Mouse (Mus musculus): ENCODE data around the gene Clca3a1. TPM values are rescaled to one million over a fixed set of nuclear protein-coding genes. Genes with fewer than 3 reads are reported as not detected.

Gene Clca3a1
- total RNA-seq, 2 experiments from 2014 or later = 0.63 to 0.75 TPM

GRCm38 (mm10) chr3:144721077-144721859, 39.5 kb downstream of the Clca3a1 start:
- intact Hi-C loops (cut with DNase I) = loop anchor here (5.0 kb wide), 1 partner anchor 269 kb away; no protein-coding TSS in a partner anchor
- DNase-seq (ENCODE audit: low spot score in 2 of 2) = no peak

GRCm38 (mm10) chr3:144719901-144720747, 40.7 kb downstream of the Clca3a1 start, which contains the start of gene Sh3glb1:
Gene Sh3glb1 (minus strand): TSS chr3:144720335.
- intact Hi-C loops (cut with DNase I) = loop anchor here (5.0 kb wide), 1 partner anchor 268 kb away; no protein-coding TSS in a partner anchor
- DNase-seq (ENCODE audit: low spot score in 2 of 2) = peak; percentile 97

GRCm38 (mm10) chr3:144719088-144719900, 41.5 kb downstream of the Clca3a1 start:
- DNase-seq (ENCODE audit: low spot score in 2 of 2) = peak; percentile 28 to 34
- intact Hi-C loops (cut with DNase I) = no loop called here

- intact Hi-C loops (cut with DNase I) = no loop called here
These were observed 42.1 kb downstream of the Clca3a1 start for GRCm38 (mm10) chr3:144718706-144719087.

GRCm38 (mm10) chr3:144717835-144718234, 42.9 kb downstream of the Clca3a1 start:
- DNase-seq (ENCODE audit: low spot score in 2 of 2) = no peak
- intact Hi-C loops (cut with DNase I) = no loop called here

More at GRCm38 (mm10) chr3:144718706-144719087, 42.1 kb downstream of the Clca3a1 start:
- no peak for DNase-seq (ENCODE audit: low spot score in 2 of 2)

GRCm38 (mm10) chr3:144717121-144717520, 43.7 kb downstream of the Clca3a1 start:
- intact Hi-C loops (cut with DNase I) = no loop called here
- no peak for DNase-seq (ENCODE audit: low spot score in 2 of 2)

- intact Hi-C loops (cut with DNase I) = no loop called here
- DNase-seq (ENCODE audit: low spot score in 2 of 2) = no peak
These were observed 44.9 kb downstream of the Clca3a1 start for GRCm38 (mm10) chr3:144715901-144716300.

GRCm38 (mm10) chr3:144715033-144715432, 45.7 kb downstream of the Clca3a1 start:
- no peak for DNase-seq (ENCODE audit: low spot score in 2 of 2)
- intact Hi-C loops (cut with DNase I) = no loop called here

- DNase-seq (ENCODE audit: low spot score in 2 of 2) = no peak
- intact Hi-C loops (cut with DNase I) = no loop called here
These were observed 46.2 kb downstream of the Clca3a1 start for GRCm38 (mm10) chr3:144714606-144715005.

- intact Hi-C loops (cut with DNase I) = no loop called here
- no peak for DNase-seq (ENCODE audit: low spot score in 2 of 2)
These were observed 46.7 kb downstream of the Clca3a1 start for GRCm38 (mm10) chr3:144714126-144714525.

GRCm38 (mm10) chr3:144711607-144712206, 49.1 kb downstream of the Clca3a1 start:
- DNase-seq (ENCODE audit: low spot score in 2 of 2) = no peak
- intact Hi-C loops (cut with DNase I) = no loop called here

GRCm38 (mm10) chr3:144708612-144709011, 52.2 kb downstream of the Clca3a1 start:
- intact Hi-C loops (cut with DNase I) = no loop called here
- DNase-seq (ENCODE audit: low spot score in 2 of 2) = no peak

- DNase-seq (ENCODE audit: low spot score in 2 of 2) = no peak
- intact Hi-C loops (cut with DNase I) = no loop called here
These were observed 56.8 kb downstream of the Clca3a1 start for GRCm38 (mm10) chr3:144703959-144704358.

- DNase-seq (ENCODE audit: low spot score in 2 of 2) = no peak
- intact Hi-C loops (cut with DNase I) = no loop called here
These were observed 61.9 kb downstream of the Clca3a1 start for GRCm38 (mm10) chr3:144698790-144699433.

- no peak for DNase-seq (ENCODE audit: low spot score in 2 of 2)
- intact Hi-C loops (cut with DNase I) = no loop called here
These were observed 62.8 kb downstream of the Clca3a1 start for GRCm38 (mm10) chr3:144697942-144698341.

GRCm38 (mm10) chr3:144697154-144697553, 63.6 kb downstream of the Clca3a1 start:
- no peak for DNase-seq (ENCODE audit: low spot score in 2 of 2)
- intact Hi-C loops (cut with DNase I) = no loop called here

GRCm38 (mm10) chr3:144694941-144695340, 65.8 kb downstream of the Clca3a1 start:
- DNase-seq (ENCODE audit: low spot score in 2 of 2) = no peak
- intact Hi-C loops (cut with DNase I) = no loop called here

GRCm38 (mm10) chr3:144694040-144694439, 66.7 kb downstream of the Clca3a1 start:
- intact Hi-C loops (cut with DNase I) = no loop called here
- DNase-seq (ENCODE audit: low spot score in 2 of 2) = no peak

- intact Hi-C loops (cut with DNase I) = no loop called here
These were observed 68.7 kb downstream of the Clca3a1 start for GRCm38 (mm10) chr3:144692052-144692451.

More at GRCm38 (mm10) chr3:144692052-144692451, 68.7 kb downstream of the Clca3a1 start:
- peak in 1 of 2 experiments; percentile 42 for DNase-seq (ENCODE audit: low spot score in 2 of 2)
